Mouse (Mus musculus) gastrocnemius, postnatal 36 days (tissue): ENCODE results near the gene Olfr1277. TPM values are rescaled to one million over a fixed set of nuclear protein-coding genes. Genes with fewer than 3 reads are reported as not detected.

ENCODE experiments used
- DNase-seq, 2 experiments: peaks; one replicate each; pipeline ENCODE4 v3.0.0; 2022
- intact Hi-C: fragments of 180-260 bp; cut with DNase I; formaldehyde crosslinking; loops from one replicate; pipeline ENCODE4 v1.15.1; 2025
- long read RNA-seq, 2 experiments: library from polyadenylated mRNA; stranded (forward); transcript quantifications; one replicate each; pipeline ENCODE4 v2.0.0; 2021
- total RNA-seq, 2 experiments: library from RNA; stranded (reverse); gene quantifications; 2 replicates each; pipeline ENCODE4 v1.2.3; 2021

Gene Olfr1277
- not detected for total RNA-seq
- long read RNA-seq, experiment 1: 0 reads
- long read RNA-seq, experiment 2: 0 reads

DNA sequence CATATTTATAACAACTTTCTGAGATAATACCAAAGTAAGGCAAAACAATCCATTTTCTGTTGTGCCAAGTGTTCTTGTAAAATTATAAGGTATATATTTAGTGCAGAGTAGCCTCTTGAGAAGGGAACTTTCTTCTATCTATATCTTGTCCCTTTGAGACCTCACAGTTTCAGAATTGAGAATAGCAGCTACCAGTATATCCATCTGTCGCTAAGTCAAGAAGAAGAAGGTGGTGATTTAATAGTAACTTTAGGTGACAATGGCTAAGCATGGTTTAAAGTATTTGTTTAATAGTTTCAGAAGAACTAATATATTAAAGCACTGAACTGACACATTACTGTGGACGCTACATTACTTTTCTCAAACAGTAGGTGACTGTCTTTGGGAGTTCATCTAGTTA is at the start of gene Olfr1277:
Gene Olfr1277, minus strand, starts transcription at position 101 of the 400 bp plus-strand sequence.
- intact Hi-C loops: no loop called here
- DNase-seq: no peak

DNA sequence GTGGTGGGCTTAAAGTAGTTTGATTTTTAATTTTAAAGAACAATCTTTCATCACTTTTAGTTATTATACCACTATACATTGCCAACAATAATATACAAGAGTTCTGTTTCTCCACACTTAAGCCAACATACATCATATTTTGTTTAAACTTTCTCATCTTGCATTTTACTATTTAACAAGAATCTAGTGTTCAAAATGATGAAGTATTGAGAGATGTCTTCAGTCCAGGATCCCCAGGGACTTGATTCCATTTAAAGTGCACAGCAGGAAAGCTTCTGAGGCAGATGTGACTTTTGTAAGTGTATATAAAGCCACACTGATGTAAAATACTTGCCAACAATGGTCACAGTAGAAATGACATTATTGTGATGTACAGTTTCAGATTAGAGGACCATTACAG is 39.8 kb upstream of the Olfr1277 start, which contains the start of gene Olfr1280:
Gene Olfr1280, plus strand, starts transcription at position 301 of the 400 bp plus-strand sequence.
- DNase-seq: no peak
- intact Hi-C loops: loop anchor here (5.0 kb wide), 1 partner anchor 1279 kb away; no protein-coding TSS in a partner anchor

DNA sequence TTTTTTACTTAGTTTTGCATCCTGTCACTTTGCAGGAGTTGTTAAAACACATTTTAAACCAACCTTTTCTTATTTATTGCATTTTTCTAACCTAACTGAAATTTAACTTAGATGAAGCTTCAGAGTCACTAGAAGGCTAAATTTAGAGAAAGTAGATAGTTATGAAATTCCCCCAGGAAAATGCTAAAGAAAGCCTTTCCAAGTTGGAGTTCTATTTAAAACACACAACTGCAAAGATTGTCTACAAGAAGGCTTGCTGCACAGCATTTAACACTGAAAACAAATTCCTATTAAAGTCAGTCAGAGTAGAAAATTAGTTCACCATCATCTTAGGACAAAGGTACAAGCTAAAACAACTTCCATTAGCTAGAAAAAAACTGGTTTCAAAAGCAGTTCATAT is 26.5 kb upstream of the Olfr1277 start, which contains the start of gene Olfr1279:
Gene Olfr1279, plus strand, starts transcription at position 262 of the 400 bp plus-strand sequence.
- DNase-seq: no peak
- intact Hi-C loops: no loop called here

DNA sequence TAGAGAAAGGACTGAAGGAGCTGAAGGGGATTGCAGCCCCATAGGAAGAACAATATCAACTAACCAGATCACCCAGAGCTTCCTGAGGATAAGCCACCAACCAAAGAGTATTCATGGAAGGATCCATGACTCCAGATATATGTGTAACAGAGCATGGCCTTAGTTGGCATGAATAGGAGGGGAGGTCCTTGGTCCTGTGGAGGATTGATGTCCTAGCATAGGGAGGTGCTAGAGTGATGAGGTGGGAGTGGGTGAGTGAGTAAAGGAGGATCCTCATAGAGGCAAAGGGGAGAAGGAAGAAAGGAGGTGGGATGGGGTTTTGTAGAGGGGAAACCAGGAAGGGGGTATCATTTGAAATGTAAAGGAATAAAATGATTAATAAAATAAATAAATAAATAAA is 24.6 kb upstream of the Olfr1277 start:
- DNase-seq: no peak
- intact Hi-C loops: no loop called here

DNA sequence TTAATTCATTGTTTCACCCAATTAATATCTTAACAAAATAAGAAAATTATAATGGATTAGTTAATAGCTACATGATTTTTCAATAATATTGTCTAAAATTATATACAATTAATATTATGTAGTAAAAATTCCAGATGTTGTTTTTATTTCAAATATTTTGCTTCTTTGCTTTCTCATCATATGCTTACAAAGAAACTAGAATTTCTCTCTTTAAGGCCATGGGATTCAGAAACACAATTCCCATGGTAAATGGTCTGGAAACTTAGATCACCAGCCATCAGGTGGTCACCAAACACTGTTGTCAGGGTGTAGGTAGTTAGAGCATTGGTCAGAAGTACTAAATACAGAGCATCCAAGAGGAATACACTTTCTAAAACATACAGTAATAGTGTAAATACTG is 15.9 kb upstream of the Olfr1277 start, which contains the start of gene Olfr1278:
Gene Olfr1278, plus strand, starts transcription at position 301 of the 400 bp plus-strand sequence.
- no peak for DNase-seq
- intact Hi-C loops: no loop called here

DNA sequence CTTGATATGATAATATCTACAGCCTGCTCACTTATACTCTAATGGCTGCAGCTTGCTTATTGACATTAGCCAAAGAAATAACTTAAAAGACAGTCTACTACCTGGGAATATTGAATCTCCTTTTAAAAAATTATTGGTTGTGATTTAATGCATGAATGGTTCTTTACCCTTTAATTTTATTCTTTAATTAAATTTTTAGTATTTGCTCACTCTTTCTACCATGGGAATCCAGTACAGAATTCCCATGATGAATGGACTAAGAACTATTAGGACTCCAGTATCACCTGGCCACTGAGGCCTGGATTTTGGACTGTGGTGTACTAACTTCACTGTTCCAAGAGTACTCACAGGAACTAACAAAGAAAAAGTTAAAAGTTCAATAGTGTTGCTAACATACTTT is 19.7 kb downstream of the Olfr1277 start, which contains the start of gene Olfr1276:
Gene Olfr1276, plus strand, starts transcription at position 301 of the 400 bp plus-strand sequence.
- intact Hi-C loops: no loop called here
- no peak for DNase-seq

DNA sequence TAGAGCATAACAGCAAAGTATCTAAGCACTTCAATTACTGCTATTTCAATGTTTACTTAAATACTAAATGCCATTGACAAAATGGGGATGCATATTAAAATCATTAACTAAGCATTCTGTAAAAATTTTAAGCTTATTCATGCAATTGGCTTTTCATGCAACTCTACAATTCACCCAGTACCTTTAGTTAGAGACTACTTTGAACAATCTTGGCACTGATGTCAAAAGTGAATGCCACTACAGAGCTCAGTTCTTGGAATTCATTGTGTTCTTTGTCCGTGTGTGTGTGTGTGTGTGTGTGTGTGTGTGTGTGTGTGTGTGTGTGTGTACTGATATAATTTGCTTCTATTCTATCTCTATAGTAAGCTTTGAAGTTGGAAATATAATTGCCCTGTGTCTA is 38.7 kb downstream of the Olfr1277 start, which contains the start of gene Olfr1275:
Gene Olfr1275, minus strand, starts transcription at position 101 of the 400 bp plus-strand sequence.
- no peak for DNase-seq

DNA sequence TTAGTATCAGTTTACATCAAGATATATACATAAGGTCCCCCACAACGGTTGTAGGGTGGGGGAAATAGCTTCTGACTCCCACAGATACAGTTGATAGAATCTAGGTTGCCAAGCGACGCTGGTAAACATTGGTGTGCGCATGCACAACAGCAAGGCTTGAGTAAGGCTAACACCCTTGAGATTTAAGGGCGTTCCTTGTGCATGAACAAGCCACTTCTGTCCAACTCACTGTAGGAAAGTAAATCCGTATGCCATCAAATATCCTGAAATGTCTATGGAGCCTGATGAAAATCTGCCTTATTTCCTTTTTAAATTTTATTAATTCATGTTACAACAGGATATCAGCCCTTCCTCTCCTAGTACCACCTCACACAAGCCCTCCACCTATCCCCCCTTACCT is 44.4 kb downstream of the Olfr1277 start, which contains the start of gene 4930430A15Rik:
Gene 4930430A15Rik, minus strand, starts transcription at position 101 of the 400 bp plus-strand sequence.
- no peak for DNase-seq
- intact Hi-C loops: no loop called here

More for the DNA sequence above, 38.7 kb downstream of the Olfr1277 start, which contains the start of gene Olfr1275:
- intact Hi-C loops: no loop called here

Other genes starting within 250 kb of the Olfr1277 start
- gene Gm13941, start 168.1 kb downstream of the Olfr1277 start, total RNA-seq: not detected
- not detected for gene Gm15130, start 121.2 kb downstream of the Olfr1277 start, total RNA-seq
- not detected for gene 4930430A15Rik, start 44.5 kb downstream of the Olfr1277 start, total RNA-seq
- not detected for gene Olfr1275, start 38.8 kb downstream of the Olfr1277 start, total RNA-seq
- not detected for gene Olfr1276, start 19.6 kb downstream of the Olfr1277 start, total RNA-seq
- not detected for gene Olfr1278, start 16.0 kb upstream of the Olfr1277 start, total RNA-seq
- not detected for gene Olfr1279, start 26.5 kb upstream of the Olfr1277 start, total RNA-seq
- gene Olfr1280, start 39.9 kb upstream of the Olfr1277 start, total RNA-seq: not detected
- not detected for gene Olfr1281, start 52.4 kb upstream of the Olfr1277 start, total RNA-seq
- gene Olfr1282, start 62.0 kb upstream of the Olfr1277 start, total RNA-seq: not detected
- gene Olfr1283, start 92.7 kb upstream of the Olfr1277 start, total RNA-seq: not detected
- not detected for gene Olfr1284, start 101.4 kb upstream of the Olfr1277 start, total RNA-seq
- gene Olfr1286, start 149.0 kb upstream of the Olfr1277 start, total RNA-seq: not detected
- gene Olfr1287, start 175.0 kb upstream of the Olfr1277 start, total RNA-seq: not detected
- gene Olfr1288, start 200.0 kb upstream of the Olfr1277 start, total RNA-seq: not detected
- not detected for gene Olfr1289, start 206.7 kb upstream of the Olfr1277 start, total RNA-seq
- gene Olfr1290, start 219.7 kb upstream of the Olfr1277 start, total RNA-seq: not detected
- not detected for gene Olfr1291-ps1, start 223.1 kb upstream of the Olfr1277 start, total RNA-seq